Mouse (Mus musculus) adrenal gland (tissue): ENCODE measurements around the gene A530016L24Rik.

Experiments used
- intact Hi-C: fragments of 180-260 bp; cut with DNase I; formaldehyde crosslinking; loops from one replicate; pipeline ENCODE4 v1.15.1; 2025

Gene A530016L24Rik

GRCm38 (mm10) chr12:112544946-112545701 is 55.9 kb downstream of the A530016L24Rik start:
- intact Hi-C loops, result loop anchor here (5.0 to 10.0 kb wide), 3 partner anchors 48 to 130 kb away; no protein-coding TSS in a partner anchor

- intact Hi-C loops, result loop anchor here (10.0 kb wide), 1 partner anchor 131 kb away; no protein-coding TSS in a partner anchor
Observed at GRCm38 (mm10) chr12:112546110-112546509, 56.9 kb downstream of the A530016L24Rik start.

- intact Hi-C loops, result loop anchor here (10.0 kb wide), 1 partner anchor 134 kb away; no protein-coding TSS in a partner anchor
Observed at GRCm38 (mm10) chr12:112549287-112549686, 60.0 kb downstream of the A530016L24Rik start.
